Mouse (Mus musculus) right cerebral cortex, adult 18-20 months (tissue): ENCODE data around the gene Rab9b.

Experiments used
- DNase-seq: peaks from one replicate; pipeline ENCODE4 v3.0.0; 2022; ENCODE audit warnings: mixed read lengths

Gene Rab9b

GRCm38 (mm10) chrX:136868061-136869040 is at the start of gene Rab9b:
TSS of gene Rab9b (minus strand) at chrX:136868755.
- peak; percentile 64 for DNase-seq

- DNase-seq = no peak
Observed at GRCm38 (mm10) chrX:136904369-136904768, 35.8 kb upstream of the Rab9b start.

GRCm38 (mm10) chrX:136895757-136896156 is 27.2 kb upstream of the Rab9b start:
- DNase-seq = peak; percentile 17

GRCm38 (mm10) chrX:136850300-136850699 is 18.3 kb downstream of the Rab9b start:
- DNase-seq = no peak

- DNase-seq = no peak
Observed at GRCm38 (mm10) chrX:136828610-136829009, 39.9 kb downstream of the Rab9b start.

- DNase-seq = peak; percentile 24
Observed at GRCm38 (mm10) chrX:136825016-136825415, 43.5 kb downstream of the Rab9b start.

GRCm38 (mm10) chrX:136822371-136822770 is 46.2 kb downstream of the Rab9b start, which contains the start of gene Plp1:
TSS of gene Plp1 (plus strand) at chrX:136822671.
- no peak for DNase-seq

- peak; percentile 74 for DNase-seq
Observed at GRCm38 (mm10) chrX:136820250-136820649, 48.3 kb downstream of the Rab9b start.

- DNase-seq = no peak
Observed at GRCm38 (mm10) chrX:136819752-136820151, 48.8 kb downstream of the Rab9b start.
